Mouse (Mus musculus): ENCODE data around the gene Fcgr2b.

- TF ChIP-seq POLR2A (IDR thresholded peaks at IDR 0.05; ENCODE audit: control insufficient read depth in 1 of 2, insufficient read depth in 1 of 2, low read depth in 1 of 2, low read length in 2 of 2, poor library complexity in 1 of 2) (no peak), SIN3A (IDR thresholded peaks at IDR 0.05; ENCODE audit: low read length) (no peak), GABPA (IDR thresholded peaks at IDR 0.05; ENCODE audit: low read depth, low read length) (no peak), POLR2AphosphoS5 (IDR thresholded peaks at IDR 0.05; ENCODE audit: borderline replicate concordance, low read depth, low read length) (no peak)
These were observed 37.1 kb downstream of the Fcgr2b start for GRCm38 (mm10) chr1:170939255-170939654.

All from MEL (cell line).